Mouse (Mus musculus): ENCODE measurements around the gene Lmod1.

The Lmod1 gene

GRCm38 (mm10) chr1:135324571-135324970 lies at the start of gene Lmod1:
TSS of gene Lmod1 (plus strand) at chr1:135324807.
- in situ Hi-C loops (cut with MseI, MboI): no loop called here

- in situ Hi-C loops (cut with MseI, MboI): no loop called here
These were observed 44.0 kb upstream of the Lmod1 start for GRCm38 (mm10) chr1:135280646-135281045.

GRCm38 (mm10) chr1:135281841-135282240 lies 42.8 kb upstream of the Lmod1 start:
- in situ Hi-C loops (cut with MseI, MboI): no loop called here

- in situ Hi-C loops (cut with MseI, MboI): no loop called here
These were observed 41.9 kb upstream of the Lmod1 start for GRCm38 (mm10) chr1:135282536-135283286.

- in situ Hi-C loops (cut with MseI, MboI): no loop called here
These were observed 41.3 kb upstream of the Lmod1 start for GRCm38 (mm10) chr1:135283287-135283825.

GRCm38 (mm10) chr1:135283826-135284291 lies 40.7 kb upstream of the Lmod1 start, which contains the start of gene Rnpep:
TSS of gene Rnpep (minus strand) at chr1:135284084.
- in situ Hi-C loops (cut with MseI, MboI): no loop called here

- in situ Hi-C loops (cut with MseI, MboI): no loop called here
These were observed 38.3 kb upstream of the Lmod1 start for GRCm38 (mm10) chr1:135286311-135286710.

- in situ Hi-C loops (cut with MseI, MboI): no loop called here
These were observed 33.7 kb upstream of the Lmod1 start for GRCm38 (mm10) chr1:135290908-135291307.

- in situ Hi-C loops (cut with MseI, MboI): no loop called here
These were observed 13.3 kb upstream of the Lmod1 start for GRCm38 (mm10) chr1:135311356-135311755.

GRCm38 (mm10) chr1:135312201-135312600 lies 12.4 kb upstream of the Lmod1 start:
- in situ Hi-C loops (cut with MseI, MboI): no loop called here

GRCm38 (mm10) chr1:135313284-135314031 lies 11.1 kb upstream of the Lmod1 start, which contains the start of gene Timm17a:
TSS of gene Timm17a (minus strand) at chr1:135313778.
- in situ Hi-C loops (cut with MseI, MboI): no loop called here

GRCm38 (mm10) chr1:135323367-135323901 lies 1.2 kb upstream of the Lmod1 start:
- in situ Hi-C loops (cut with MseI, MboI): no loop called here

- in situ Hi-C loops (cut with MseI, MboI): no loop called here
These were observed 1.3 kb downstream of the Lmod1 start for GRCm38 (mm10) chr1:135325934-135326333.

- in situ Hi-C loops (cut with MseI, MboI): no loop called here
These were observed 3.8 kb downstream of the Lmod1 start for GRCm38 (mm10) chr1:135328368-135328767.

GRCm38 (mm10) chr1:135330578-135330977 lies 6.0 kb downstream of the Lmod1 start:
- in situ Hi-C loops (cut with MseI, MboI): no loop called here

- in situ Hi-C loops (cut with MseI, MboI): no loop called here
These were observed 17.3 kb downstream of the Lmod1 start for GRCm38 (mm10) chr1:135341947-135342346.

- in situ Hi-C loops (cut with MseI, MboI): no loop called here
These were observed 19.4 kb downstream of the Lmod1 start for GRCm38 (mm10) chr1:135344026-135344425.

- in situ Hi-C loops (cut with MseI, MboI): no loop called here
These were observed 22.3 kb downstream of the Lmod1 start for GRCm38 (mm10) chr1:135346891-135347290.

- in situ Hi-C loops (cut with MseI, MboI): no loop called here
These were observed 23.0 kb downstream of the Lmod1 start for GRCm38 (mm10) chr1:135347498-135348169.

GRCm38 (mm10) chr1:135351953-135352352 lies 27.3 kb downstream of the Lmod1 start:
- in situ Hi-C loops (cut with MseI, MboI): loop anchor here in 1 of 2 experiments (25.0 kb wide), 1 partner anchor 365 kb away; no protein-coding TSS in a partner anchor

GRCm38 (mm10) chr1:135359071-135359470 lies 34.5 kb downstream of the Lmod1 start:
- in situ Hi-C loops (cut with MseI, MboI): loop anchor here in 1 of 2 experiments (25.0 kb wide), 1 partner anchor 372 kb away; no protein-coding TSS in a partner anchor

Measured in mouse trophoblast stem cell (cell line).